ENCODE assay signal across 9 mouse cellular contexts in genomic region chr14:45329018-45329588, GRCm38 (mm10). TPM values are rescaled to one million over a fixed set of nuclear protein-coding genes. Genes with fewer than 3 reads are reported as not detected.
DNase-seq lines count a peak whose midpoint lies in the region; ATAC-seq and TF ChIP-seq lines count a peak whose summit lies in the region.
"Had no signal": no experiment of that assay in that cellular context is flagged by ENCODE, and none has a peak within 500 bp of the region (broad histone marks: within the 10 kb centered on the region; RNA-seq: fewer than 3 reads in every experiment).

No protein-coding gene starts in this region.

- peak; percentile 11; the same call in 1 of the 2 replicates for TF ChIP-seq CTCF in E14TG2a.4 (conservative IDR thresholded peaks at IDR 0.05; ENCODE audit: low read length)

- peak; percentile 19; the same call in 1 of the 2 replicates for ATAC-seq in forebrain, embryonic 13.5 days
- 0 out of 2 replicates have a peak, but pooled peaks have one; percentile 0 for ATAC-seq in liver, embryonic 16.5 days (ENCODE audit: low read depth)

- 12% methylated on average over 8 of the region's 8 CpGs for WGBS in heart, embryonic 10.5 days
- 17% methylated on average over 8 of the region's 8 CpGs for WGBS in forebrain, embryonic 13.5 days
- 11% methylated on average over 8 of the region's 8 CpGs for WGBS in liver, embryonic 16.5 days (ENCODE audit: insufficient replicate concordance)

- no peak for DNase-seq in heart, embryonic 10.5 days (ENCODE audit: low spot score)
- DNase-seq in heart, adult 18-20 months: no peak
- DNase-seq in thymus, postnatal 0 days (ENCODE audit: low spot score): no peak
- DNase-seq in layer of hippocampus, adult 9-11 months: no peak
- no peak for DNase-seq in kidney, adult 18-20 months

- peak overlapping the region; percentile 67 for H3K4me2 ChIP-seq in forebrain, embryonic 13.5 days
- H3K4me2 ChIP-seq in liver, embryonic 16.5 days (ENCODE audit: low read depth, low read length): peak overlapping the region; percentile 60

- peaks cover 29% of the 10 kb centered on the region for H3K36me3 ChIP-seq in heart, embryonic 10.5 days
- H3K36me3 ChIP-seq in E14TG2a.4 (ENCODE audit: insufficient read depth, low read length): peaks cover 30% of the 10 kb centered on the region
- peaks cover 26% of the 10 kb centered on the region for H3K36me3 ChIP-seq in forebrain, embryonic 13.5 days (ENCODE audit: poor library complexity, severe bottlenecking)
- peaks cover 12% of the 10 kb centered on the region for H3K36me3 ChIP-seq in liver, embryonic 16.5 days (ENCODE audit: control insufficient read depth, insufficient read depth)

- peak overlapping the region; percentile 37; the same call in 1 of the 2 replicates for H3K9ac ChIP-seq in forebrain, embryonic 13.5 days
- peak overlapping the region; percentile 46 for H3K9ac ChIP-seq in liver, embryonic 16.5 days (ENCODE audit: low read depth, low read length)

- H3K4me3 ChIP-seq in heart, embryonic 10.5 days: peak overlapping the region; percentile 97
- H3K4me3 ChIP-seq in E14TG2a.4 (replicated peaks; ENCODE audit: low read length): peak overlapping the region; percentile 100
- peak overlapping the region; percentile 94 for H3K4me3 ChIP-seq in forebrain, embryonic 13.5 days
- H3K4me3 ChIP-seq in liver, embryonic 16.5 days (ENCODE audit: low read depth, low read length): peak overlapping the region; percentile 99

- no peaks in the 10 kb centered on the region for H3K9me3 ChIP-seq in heart, embryonic 10.5 days
- H3K9me3 ChIP-seq in E14TG2a.4 (ENCODE audit: low read length): no peaks in the 10 kb centered on the region
- no peaks in the 10 kb centered on the region for H3K9me3 ChIP-seq in forebrain, embryonic 13.5 days (replicated peaks)
- no peaks in the 10 kb centered on the region for H3K9me3 ChIP-seq in liver, embryonic 16.5 days (replicated peaks; ENCODE audit: control insufficient read depth, low read length)

- peak overlapping the region; percentile 98 for H3K27ac ChIP-seq in heart, embryonic 10.5 days
- peak overlapping the region; percentile 54 for H3K27ac ChIP-seq in forebrain, embryonic 13.5 days
- H3K27ac ChIP-seq in liver, embryonic 16.5 days (ENCODE audit: low read length): peak overlapping the region; percentile 3

- no peaks in the 10 kb centered on the region for H3K4me1 ChIP-seq in heart, embryonic 10.5 days
- peaks cover 21% of the 10 kb centered on the region for H3K4me1 ChIP-seq in E14TG2a.4 (replicated peaks; ENCODE audit: low read depth, low read length)
- H3K4me1 ChIP-seq in forebrain, embryonic 13.5 days: peaks cover 19% of the 10 kb centered on the region
- H3K4me1 ChIP-seq in liver, embryonic 16.5 days (ENCODE audit: control insufficient read depth, low read depth, low read length): peaks cover 12% of the 10 kb centered on the region

- H3K27me3 ChIP-seq in heart, embryonic 10.5 days (ENCODE audit: insufficient read depth, poor library complexity, severe bottlenecking): no peaks in the 10 kb centered on the region
- H3K27me3 ChIP-seq in E14TG2a.4 (ENCODE audit: insufficient read depth, low read length): no peaks in the 10 kb centered on the region
- no peaks in the 10 kb centered on the region for H3K27me3 ChIP-seq in forebrain, embryonic 13.5 days
- no peaks in the 10 kb centered on the region for H3K27me3 ChIP-seq in liver, embryonic 16.5 days (ENCODE audit: control insufficient read depth, insufficient read depth, low read depth, low read length)
- H3K27me3 ChIP-seq: Patski had no signal

RNA-seq across cellular contexts. Expression of gene Psmc6, which starts 0.5 kb away (rescaled TPM):
- 146 and 161 TPM in 2 replicates for polyA plus RNA-seq in heart, embryonic 10.5 days (2016; fragmentation: Nextera tagmentation; extraction: Ambion mirVana)
- 10 to 100 TPM; 97.5 to 98.3 TPM for total RNA-seq in heart, adult 18-20 months (2021)
- polyA plus RNA-seq in forebrain, embryonic 13.5 days (2015; fragmentation: Nextera tagmentation; extraction: Ambion mirVana): 200 and 220 TPM in 2 replicates
- polyA plus RNA-seq in liver, embryonic 16.5 days (2015; fragmentation: Nextera tagmentation; extraction: Ambion mirVana): 70.8 and 80.2 TPM in 2 replicates
- polyA plus RNA-seq in thymus, postnatal 0 days (2015; fragmentation: Nextera tagmentation; extraction: Ambion mirVana): 168 and 169 TPM in 2 replicates

RNA-seq across cellular contexts. Expression of gene Ero1l, which starts 10.5 kb away (rescaled TPM):
- polyA plus RNA-seq in heart, embryonic 10.5 days (2016; fragmentation: Nextera tagmentation; extraction: Ambion mirVana): 47.3 and 52.8 TPM in 2 replicates
- total RNA-seq in heart, adult 18-20 months (2021): 10 to 100 TPM; 19.9 to 24.9 TPM
- polyA plus RNA-seq in forebrain, embryonic 13.5 days (2015; fragmentation: Nextera tagmentation; extraction: Ambion mirVana): 23.7 and 31.7 TPM in 2 replicates
- polyA plus RNA-seq in liver, embryonic 16.5 days (2015; fragmentation: Nextera tagmentation; extraction: Ambion mirVana): 37.8 and 44.5 TPM in 2 replicates
- polyA plus RNA-seq in thymus, postnatal 0 days (2015; fragmentation: Nextera tagmentation; extraction: Ambion mirVana): 48.7 and 48.8 TPM in 2 replicates

RNA-seq across cellular contexts. Expression of gene Styx, which starts 21.8 kb away (rescaled TPM):
- polyA plus RNA-seq in heart, embryonic 10.5 days (2016; fragmentation: Nextera tagmentation; extraction: Ambion mirVana): 45.3 and 49.6 TPM in 2 replicates
- 10 to 100 TPM; 28.0 to 30.0 TPM for total RNA-seq in heart, adult 18-20 months (2021)
- 49.3 and 50.9 TPM in 2 replicates for polyA plus RNA-seq in forebrain, embryonic 13.5 days (2015; fragmentation: Nextera tagmentation; extraction: Ambion mirVana)
- polyA plus RNA-seq in liver, embryonic 16.5 days (2015; fragmentation: Nextera tagmentation; extraction: Ambion mirVana): 11.4 and 14.1 TPM in 2 replicates
- polyA plus RNA-seq in thymus, postnatal 0 days (2015; fragmentation: Nextera tagmentation; extraction: Ambion mirVana): 65.5 and 82.0 TPM in 2 replicates

Comparison
In these comparisons a context has a peak if more than half of its experiments do, and no peak if none do; other contexts are left out.
1. H3K27ac ChIP-seq: peak in every context shown above with its lines; median percentile 98 in heart, embryonic 10.5 days; 54 in forebrain, embryonic 13.5 days; 3 in liver, embryonic 16.5 days.